Mouse (Mus musculus) right cerebral cortex, adult 2 months (tissue): ENCODE measurements around the gene Stom.
A peak's percentile ranks its signal among the peaks of the same experiment; 100 is the strongest.

ENCODE experiments used
- DNase-seq, 2 experiments: peaks; one replicate each; pipeline ENCODE4 v3.0.0; 2021 to 2022; ENCODE audit warnings: low spot score in 2 of 2

The Stom gene

GRCm38 (mm10) chr2:35336388-35337280 lies at the start of gene Stom:
TSS of gene Stom (minus strand) at chr2:35336976.
- peak; percentile 95 to 97 for DNase-seq

- DNase-seq, result no peak
Measured at GRCm38 (mm10) chr2:35385441-35385871, 48.7 kb upstream of the Stom start.

GRCm38 (mm10) chr2:35379306-35379705 lies 42.5 kb upstream of the Stom start:
- no peak for DNase-seq

- no peak for DNase-seq
Measured at GRCm38 (mm10) chr2:35377600-35377999, 40.8 kb upstream of the Stom start.

GRCm38 (mm10) chr2:35373003-35373402 lies 36.2 kb upstream of the Stom start:
- DNase-seq, result no peak

- DNase-seq, result no peak
Measured at GRCm38 (mm10) chr2:35370686-35371085, 33.9 kb upstream of the Stom start.

GRCm38 (mm10) chr2:35367629-35368028 lies 30.9 kb upstream of the Stom start, which contains the start of gene 4930568D16Rik:
TSS of gene 4930568D16Rik (minus strand) at chr2:35367729.
- no peak for DNase-seq

- DNase-seq, result no peak
Measured at GRCm38 (mm10) chr2:35349184-35349583, 12.4 kb upstream of the Stom start.

GRCm38 (mm10) chr2:35345984-35346383 lies 9.2 kb upstream of the Stom start:
- DNase-seq, result no peak

- no peak for DNase-seq
Measured at GRCm38 (mm10) chr2:35342605-35343004, 5.8 kb upstream of the Stom start.

GRCm38 (mm10) chr2:35338707-35339106 lies 1.9 kb upstream of the Stom start:
- DNase-seq, result no peak

GRCm38 (mm10) chr2:35338036-35338435 lies 1.3 kb upstream of the Stom start:
- no peak for DNase-seq

- DNase-seq, result no peak
Measured at GRCm38 (mm10) chr2:35337419-35337818, 643 bp upstream of the Stom start.

- no peak for DNase-seq
Measured at GRCm38 (mm10) chr2:35335620-35336019, 1.2 kb downstream of the Stom start.

- DNase-seq, result no peak
Measured at GRCm38 (mm10) chr2:35333670-35334069, 3.1 kb downstream of the Stom start.

GRCm38 (mm10) chr2:35331205-35331604 lies 5.6 kb downstream of the Stom start:
- DNase-seq, result no peak

- DNase-seq, result no peak
Measured at GRCm38 (mm10) chr2:35329061-35329460, 7.7 kb downstream of the Stom start.

- DNase-seq, result no peak
Measured at GRCm38 (mm10) chr2:35328064-35328792, 8.5 kb downstream of the Stom start.

- DNase-seq, result no peak
Measured at GRCm38 (mm10) chr2:35327583-35327982, 9.2 kb downstream of the Stom start.

GRCm38 (mm10) chr2:35326931-35327330 lies 9.8 kb downstream of the Stom start:
- DNase-seq, result no peak

GRCm38 (mm10) chr2:35325930-35326329 lies 10.8 kb downstream of the Stom start:
- no peak for DNase-seq

- DNase-seq, result peak in 1 of 2 experiments; percentile 9
Measured at GRCm38 (mm10) chr2:35322404-35323164, 14.2 kb downstream of the Stom start.
